Mouse (Mus musculus): ENCODE results near the gene Slc35e3. TPM values are rescaled to one million over a fixed set of nuclear protein-coding genes. Genes with fewer than 3 reads are reported as not detected.
"Not testable (repeated sequence)": the region's sequence is repeated elsewhere in the genome, so short reads cannot be mapped to it uniquely, and the experiment has no call there.

The Slc35e3 gene
- polyA plus RNA-seq, 1 experiment = 19.7 TPM

DNA sequence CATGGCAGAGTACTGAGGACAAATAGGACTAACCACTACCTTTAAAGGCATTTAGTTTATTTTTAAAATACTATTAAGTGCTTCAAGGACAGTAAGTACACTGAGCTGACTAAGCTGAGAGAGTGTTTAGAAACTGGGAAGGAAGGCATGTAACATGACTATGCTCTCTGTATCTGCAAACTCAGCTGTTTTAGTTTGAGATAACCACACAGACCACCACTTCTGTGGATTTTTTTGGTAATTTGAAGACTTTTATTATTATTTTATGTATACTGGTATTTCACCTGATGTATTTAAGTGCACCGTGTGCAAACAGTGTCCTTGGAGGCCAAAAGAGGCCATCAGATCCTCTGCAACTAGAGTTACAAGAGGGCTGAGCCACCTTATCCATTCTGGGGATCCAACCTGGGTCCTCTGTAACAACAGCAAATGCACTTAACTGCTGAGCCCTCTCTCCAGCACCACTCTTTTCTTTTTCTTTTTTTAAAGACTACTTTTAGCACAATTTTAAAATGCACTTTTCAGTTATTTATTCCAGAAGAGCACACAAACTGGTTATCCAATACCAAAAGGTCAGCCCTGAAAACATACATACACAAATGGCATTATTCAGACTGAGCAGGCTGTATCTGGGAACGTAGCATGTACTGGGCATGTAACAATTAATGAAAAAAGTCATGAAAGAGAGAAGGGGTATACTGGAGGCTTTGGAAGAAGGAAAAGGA, 38.9 kb downstream of the Slc35e3 start:
- Histone ChIP-seq H3K9ac (ENCODE audit: low read depth, poor library complexity, severe bottlenecking) (no peak overlapping the region), H3K4me1 (ENCODE audit: control insufficient read depth, insufficient read depth, low read length) (peaks cover 2% of the 10 kb centered on the region), H3K27me3 (ENCODE audit: control insufficient read depth, insufficient read depth, low read length, poor library complexity, severe bottlenecking) (no peaks in the 10 kb centered on the region), H3K36me3 (ENCODE audit: control insufficient read depth, insufficient read depth, low read length, poor library complexity, severe bottlenecking) (peaks cover 65% of the 10 kb centered on the region), H3K4me3 (ENCODE audit: low read depth, low read length) (no peak overlapping the region), H3K27ac (ENCODE audit: insufficient read depth, low read length) (no peak overlapping the region), H3K9me3 (replicated peaks; ENCODE audit: control insufficient read depth, insufficient read depth, low read length, poor library complexity, severe bottlenecking) (no peaks in the 10 kb centered on the region)
- TF ChIP-seq POLR2A (IDR thresholded peaks at IDR 0.05; ENCODE audit: insufficient read depth, low read length) (no peak), EP300 (IDR thresholded peaks at IDR 0.05; ENCODE audit: insufficient read depth, low read depth, low read length) (no peak), CTCF (IDR thresholded peaks at IDR 0.05; ENCODE audit: low read depth, low read length) (no peak)

DNA sequence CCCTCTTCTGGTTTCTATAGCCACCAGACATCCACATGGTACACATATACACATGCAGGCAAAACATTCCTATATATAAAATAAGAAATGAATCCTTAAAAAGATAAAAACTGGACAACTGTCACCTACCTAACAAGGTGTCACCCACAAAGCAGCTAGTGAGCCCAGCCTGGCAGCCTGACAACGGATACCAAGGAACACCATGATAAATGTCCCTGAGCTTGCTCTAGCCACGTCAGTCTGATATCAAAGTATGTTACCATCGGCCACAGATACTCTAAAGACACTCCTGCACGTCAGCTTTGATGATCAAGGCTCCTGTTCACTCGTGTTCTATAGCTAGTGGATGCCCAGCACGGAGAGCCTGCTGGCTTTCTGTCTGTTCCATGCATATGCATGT, 39.7 kb downstream of the Slc35e3 start:
- Histone ChIP-seq H3K4me1 (ENCODE audit: control insufficient read depth, insufficient read depth, low read length) (peaks cover 2% of the 10 kb centered on the region), H3K9me3 (replicated peaks; ENCODE audit: control insufficient read depth, insufficient read depth, low read length, poor library complexity, severe bottlenecking) (no peaks in the 10 kb centered on the region), H3K27ac (ENCODE audit: insufficient read depth, low read length) (no peak overlapping the region), H3K36me3 (ENCODE audit: control insufficient read depth, insufficient read depth, low read length, poor library complexity, severe bottlenecking) (peaks cover 73% of the 10 kb centered on the region), H3K4me3 (ENCODE audit: low read depth, low read length) (no peak overlapping the region), H3K27me3 (ENCODE audit: control insufficient read depth, insufficient read depth, low read length, poor library complexity, severe bottlenecking) (no peaks in the 10 kb centered on the region), H3K9ac (ENCODE audit: low read depth, poor library complexity, severe bottlenecking) (no peak overlapping the region)
- no peak for TF ChIP-seq CTCF (IDR thresholded peaks at IDR 0.05; ENCODE audit: low read depth, low read length)
- TF ChIP-seq POLR2A (IDR thresholded peaks at IDR 0.05; ENCODE audit: insufficient read depth, low read length) = no peak
- TF ChIP-seq EP300 (IDR thresholded peaks at IDR 0.05; ENCODE audit: insufficient read depth, low read depth, low read length) = no peak

DNA sequence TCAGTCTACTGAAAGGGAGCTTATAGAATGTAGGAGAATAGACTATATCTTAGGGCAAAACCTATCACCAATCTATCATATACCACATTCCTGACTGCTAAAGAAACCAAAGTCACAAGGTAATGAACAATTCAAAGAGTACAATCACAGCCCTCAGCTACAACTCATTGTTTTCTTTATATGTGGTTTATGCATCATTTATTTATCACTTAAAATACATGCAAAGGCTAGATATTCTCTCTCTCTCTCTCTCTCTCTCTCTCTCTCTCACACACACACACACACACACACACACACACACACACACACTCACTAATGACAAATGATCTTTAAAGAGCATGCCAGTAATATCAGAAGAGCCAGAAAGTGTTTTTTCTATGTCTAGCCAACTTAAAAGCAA, 40.4 kb downstream of the Slc35e3 start:
- H3K9me3 ChIP-seq (replicated peaks; ENCODE audit: control insufficient read depth, insufficient read depth, low read length, poor library complexity, severe bottlenecking) = no peaks in the 10 kb centered on the region
- peaks cover 78% of the 10 kb centered on the region for H3K36me3 ChIP-seq (ENCODE audit: control insufficient read depth, insufficient read depth, low read length, poor library complexity, severe bottlenecking)
- no peak overlapping the region for H3K27ac ChIP-seq (ENCODE audit: insufficient read depth, low read length)
- no peak overlapping the region for H3K9ac ChIP-seq (ENCODE audit: low read depth, poor library complexity, severe bottlenecking)
- no peaks in the 10 kb centered on the region for H3K27me3 ChIP-seq (ENCODE audit: control insufficient read depth, insufficient read depth, low read length, poor library complexity, severe bottlenecking)
- H3K4me1 ChIP-seq (ENCODE audit: control insufficient read depth, insufficient read depth, low read length) = peaks cover 2% of the 10 kb centered on the region
- TF ChIP-seq CTCF (IDR thresholded peaks at IDR 0.05; ENCODE audit: low read depth, low read length) (no peak), EP300 (IDR thresholded peaks at IDR 0.05; ENCODE audit: insufficient read depth, low read depth, low read length) (no peak), POLR2A (IDR thresholded peaks at IDR 0.05; ENCODE audit: insufficient read depth, low read length) (no peak)
- no peak overlapping the region for H3K4me3 ChIP-seq (ENCODE audit: low read depth, low read length)

DNA sequence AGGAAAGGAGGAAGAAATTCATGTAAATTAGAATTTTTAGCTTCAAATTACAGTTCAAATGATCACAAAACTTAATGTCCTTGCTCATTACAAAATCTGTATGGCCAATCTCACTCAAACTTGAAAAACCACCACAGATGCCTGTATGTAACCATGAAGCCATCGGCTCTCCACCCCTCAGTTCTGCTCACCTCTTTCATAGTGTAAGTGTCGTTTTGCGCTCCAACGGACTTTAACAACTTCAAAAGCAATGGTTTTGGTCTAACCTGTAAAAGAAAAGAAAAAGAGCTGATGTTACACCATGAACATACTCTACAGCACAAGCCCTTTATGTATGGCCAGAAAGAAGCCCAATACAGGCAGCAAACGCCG, 41.2 kb downstream of the Slc35e3 start:
- Histone ChIP-seq H3K27me3 (ENCODE audit: control insufficient read depth, insufficient read depth, low read length, poor library complexity, severe bottlenecking) (no peaks in the 10 kb centered on the region), H3K4me3 (ENCODE audit: low read depth, low read length) (no peak overlapping the region), H3K36me3 (ENCODE audit: control insufficient read depth, insufficient read depth, low read length, poor library complexity, severe bottlenecking) (peaks cover 87% of the 10 kb centered on the region), H3K9ac (ENCODE audit: low read depth, poor library complexity, severe bottlenecking) (no peak overlapping the region), H3K27ac (ENCODE audit: insufficient read depth, low read length) (no peak overlapping the region), H3K4me1 (ENCODE audit: control insufficient read depth, insufficient read depth, low read length) (peaks cover 2% of the 10 kb centered on the region), H3K9me3 (replicated peaks; ENCODE audit: control insufficient read depth, insufficient read depth, low read length, poor library complexity, severe bottlenecking) (no peaks in the 10 kb centered on the region)
- no peak for TF ChIP-seq POLR2A (IDR thresholded peaks at IDR 0.05; ENCODE audit: insufficient read depth, low read length)
- TF ChIP-seq EP300 (IDR thresholded peaks at IDR 0.05; ENCODE audit: insufficient read depth, low read depth, low read length) = no peak
- TF ChIP-seq CTCF (IDR thresholded peaks at IDR 0.05; ENCODE audit: low read depth, low read length) = no peak

DNA sequence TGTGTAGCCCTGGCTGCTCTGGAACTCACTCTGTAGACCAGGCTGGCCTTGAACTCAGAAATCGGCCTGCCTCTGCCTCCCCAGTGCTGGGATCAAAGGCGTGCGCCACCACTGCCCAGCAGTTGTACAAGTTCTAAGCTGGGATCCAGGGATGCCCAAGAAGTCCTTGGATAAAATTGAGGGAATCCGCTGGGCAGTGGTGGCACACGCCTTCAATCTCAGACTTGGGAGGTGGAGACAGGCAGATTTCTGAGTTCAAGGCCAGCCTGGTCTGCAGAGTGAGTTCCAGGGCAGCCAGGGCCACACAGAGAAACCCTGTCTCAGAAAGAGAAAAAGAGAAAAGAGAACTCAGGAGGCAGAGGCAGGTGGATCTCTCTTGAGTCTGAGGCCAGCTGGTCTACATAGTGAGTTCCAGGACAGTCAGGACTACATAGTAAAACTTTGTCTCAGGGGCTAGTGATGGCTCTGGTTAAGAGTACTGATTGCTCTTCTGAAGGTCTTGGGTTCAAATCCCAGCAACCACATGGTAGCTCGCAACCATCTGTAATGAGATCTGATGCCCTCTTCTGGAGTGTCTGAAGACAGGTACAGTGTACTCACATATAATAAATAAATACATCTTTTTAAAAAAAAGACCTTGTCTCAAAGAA, 41.7 kb downstream of the Slc35e3 start:
- not testable (repeated sequence) for H3K4me1 ChIP-seq (ENCODE audit: control insufficient read depth, insufficient read depth, low read length); H3K9ac ChIP-seq (ENCODE audit: low read depth, poor library complexity, severe bottlenecking); H3K27me3 ChIP-seq (ENCODE audit: control insufficient read depth, insufficient read depth, low read length, poor library complexity, severe bottlenecking); H3K4me3 ChIP-seq (ENCODE audit: low read depth, low read length); H3K9me3 ChIP-seq (replicated peaks; ENCODE audit: control insufficient read depth, insufficient read depth, low read length, poor library complexity, severe bottlenecking); H3K27ac ChIP-seq (ENCODE audit: insufficient read depth, low read length)
- H3K36me3 ChIP-seq (ENCODE audit: control insufficient read depth, insufficient read depth, low read length, poor library complexity, severe bottlenecking) = peaks cover 90% of the 10 kb centered on the region

DNA sequence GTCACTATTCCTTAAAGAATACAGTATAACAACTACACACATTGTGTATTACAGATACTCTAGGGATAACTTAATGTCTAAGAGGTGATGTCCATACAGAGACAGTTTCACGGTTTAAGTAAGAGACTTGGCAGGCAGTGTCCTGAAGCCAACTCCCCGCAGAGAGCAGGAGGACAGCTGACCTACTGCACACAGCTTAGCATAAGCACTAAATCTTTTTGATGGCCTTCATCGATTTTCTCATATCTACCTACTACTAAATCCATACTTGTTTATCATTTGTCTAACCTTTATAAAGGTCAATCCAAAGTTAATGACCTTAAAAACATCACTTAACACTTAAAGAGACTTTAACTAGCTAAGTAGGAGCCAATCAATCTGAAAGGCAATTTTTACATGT, 42.7 kb downstream of the Slc35e3 start:
- Histone ChIP-seq H3K9me3 (replicated peaks; ENCODE audit: control insufficient read depth, insufficient read depth, low read length, poor library complexity, severe bottlenecking) (no peaks in the 10 kb centered on the region), H3K27me3 (ENCODE audit: control insufficient read depth, insufficient read depth, low read length, poor library complexity, severe bottlenecking) (no peaks in the 10 kb centered on the region), H3K27ac (ENCODE audit: insufficient read depth, low read length) (no peak overlapping the region), H3K9ac (ENCODE audit: low read depth, poor library complexity, severe bottlenecking) (no peak overlapping the region), H3K36me3 (ENCODE audit: control insufficient read depth, insufficient read depth, low read length, poor library complexity, severe bottlenecking) (peaks cover 91% of the 10 kb centered on the region), H3K4me1 (ENCODE audit: control insufficient read depth, insufficient read depth, low read length) (peaks cover 2% of the 10 kb centered on the region), H3K4me3 (ENCODE audit: low read depth, low read length) (no peak overlapping the region)
- TF ChIP-seq POLR2A (IDR thresholded peaks at IDR 0.05; ENCODE audit: insufficient read depth, low read length) = no peak
- no peak for TF ChIP-seq CTCF (IDR thresholded peaks at IDR 0.05; ENCODE audit: low read depth, low read length)
- TF ChIP-seq EP300 (IDR thresholded peaks at IDR 0.05; ENCODE audit: insufficient read depth, low read depth, low read length) = no peak
